Mouse (Mus musculus): ENCODE measurements around the gene Ube2t. TPM values are rescaled to one million over a fixed set of nuclear protein-coding genes. Genes with fewer than 3 reads are reported as not detected.

Ube2t gene
- polyA plus RNA-seq, 1 experiment: 99.6 TPM

- no peaks in the 10 kb centered on the region for H3K27me3 ChIP-seq (ENCODE audit: control insufficient read depth, insufficient read depth, low read length, poor library complexity, severe bottlenecking)
- H3K9me3 ChIP-seq (replicated peaks; ENCODE audit: control insufficient read depth, insufficient read depth, low read length, poor library complexity, severe bottlenecking): no peaks in the 10 kb centered on the region
- H3K4me3 ChIP-seq (ENCODE audit: low read depth, low read length): no peak overlapping the region
- TF ChIP-seq EP300 (IDR thresholded peaks at IDR 0.05; ENCODE audit: insufficient read depth, low read depth, low read length): no peak
- TF ChIP-seq POLR2A (IDR thresholded peaks at IDR 0.05; ENCODE audit: insufficient read depth, low read length): no peak
- TF ChIP-seq CTCF (IDR thresholded peaks at IDR 0.05; ENCODE audit: low read depth, low read length): no peak
- H3K36me3 ChIP-seq (ENCODE audit: control insufficient read depth, insufficient read depth, low read length, poor library complexity, severe bottlenecking): no peaks in the 10 kb centered on the region
- H3K4me1 ChIP-seq (ENCODE audit: control insufficient read depth, insufficient read depth, low read length): no peaks in the 10 kb centered on the region
- no peak overlapping the region for H3K27ac ChIP-seq (ENCODE audit: insufficient read depth, low read length)
- H3K9ac ChIP-seq (ENCODE audit: low read depth, poor library complexity, severe bottlenecking): no peak overlapping the region
These were observed 47.5 kb downstream of the Ube2t start for GRCm38 (mm10) chr1:135009833-135010232.

DNA sequence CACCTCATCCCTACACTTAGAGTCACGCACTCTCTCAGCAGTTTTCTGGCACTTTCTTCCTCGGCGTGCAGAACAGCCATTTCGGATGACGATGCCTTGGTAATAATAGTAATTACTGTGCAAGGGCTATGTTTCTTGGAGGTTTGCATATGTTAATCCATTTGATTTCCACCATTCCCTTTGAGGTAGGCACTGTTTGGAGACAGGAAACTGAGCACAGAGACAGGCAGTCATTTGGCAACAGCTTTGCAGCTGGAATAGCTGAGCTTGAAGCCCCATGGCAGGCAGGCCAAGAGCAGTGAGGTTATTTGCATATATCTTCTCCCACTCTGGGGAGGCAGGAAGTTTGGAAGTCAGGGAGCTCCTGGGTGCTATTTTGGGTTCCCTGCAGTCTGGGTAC, 49.5 kb downstream of the Ube2t start:
- H3K27me3 ChIP-seq (ENCODE audit: control insufficient read depth, insufficient read depth, low read length, poor library complexity, severe bottlenecking): no peaks in the 10 kb centered on the region
- no peaks in the 10 kb centered on the region for H3K36me3 ChIP-seq (ENCODE audit: control insufficient read depth, insufficient read depth, low read length, poor library complexity, severe bottlenecking)
- no peak overlapping the region for H3K9ac ChIP-seq (ENCODE audit: low read depth, poor library complexity, severe bottlenecking)
- no peak overlapping the region for H3K27ac ChIP-seq (ENCODE audit: insufficient read depth, low read length)
- H3K9me3 ChIP-seq (replicated peaks; ENCODE audit: control insufficient read depth, insufficient read depth, low read length, poor library complexity, severe bottlenecking): no peaks in the 10 kb centered on the region
- no peak overlapping the region for H3K4me3 ChIP-seq (ENCODE audit: low read depth, low read length)
- TF ChIP-seq POLR2A (IDR thresholded peaks at IDR 0.05; ENCODE audit: insufficient read depth, low read length): no peak
- no peak for TF ChIP-seq CTCF (IDR thresholded peaks at IDR 0.05; ENCODE audit: low read depth, low read length)
- no peak for TF ChIP-seq EP300 (IDR thresholded peaks at IDR 0.05; ENCODE audit: insufficient read depth, low read depth, low read length)
- no peaks in the 10 kb centered on the region for H3K4me1 ChIP-seq (ENCODE audit: control insufficient read depth, insufficient read depth, low read length)

DNA sequence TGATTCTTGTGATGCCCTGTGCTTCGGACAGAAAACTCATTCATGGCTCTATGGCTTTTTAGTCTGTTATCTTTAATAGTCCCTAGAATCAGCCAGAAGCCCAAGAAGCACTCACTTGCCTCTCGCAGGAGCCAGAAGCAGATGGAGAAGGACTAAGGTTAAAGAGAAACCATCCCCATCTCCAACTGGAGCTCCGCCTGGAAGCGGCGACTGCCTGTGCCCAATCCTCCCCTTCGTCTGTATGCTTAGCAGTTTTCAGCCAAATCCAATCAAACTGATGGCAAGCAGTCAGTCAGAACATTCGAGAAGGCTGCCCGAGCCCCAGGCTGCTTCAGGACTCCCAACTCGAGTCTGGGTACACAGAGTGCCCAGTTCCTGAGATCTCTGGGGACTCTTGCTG, 50.1 kb downstream of the Ube2t start:
- Histone ChIP-seq H3K4me1 (ENCODE audit: control insufficient read depth, insufficient read depth, low read length) (no peaks in the 10 kb centered on the region), H3K4me3 (ENCODE audit: low read depth, low read length) (no peak overlapping the region), H3K36me3 (ENCODE audit: control insufficient read depth, insufficient read depth, low read length, poor library complexity, severe bottlenecking) (no peaks in the 10 kb centered on the region), H3K27ac (ENCODE audit: insufficient read depth, low read length) (no peak overlapping the region), H3K9ac (ENCODE audit: low read depth, poor library complexity, severe bottlenecking) (no peak overlapping the region), H3K27me3 (ENCODE audit: control insufficient read depth, insufficient read depth, low read length, poor library complexity, severe bottlenecking) (no peaks in the 10 kb centered on the region), H3K9me3 (replicated peaks; ENCODE audit: control insufficient read depth, insufficient read depth, low read length, poor library complexity, severe bottlenecking) (no peaks in the 10 kb centered on the region)
- TF ChIP-seq EP300 (IDR thresholded peaks at IDR 0.05; ENCODE audit: insufficient read depth, low read depth, low read length) (no peak), CTCF (IDR thresholded peaks at IDR 0.05; ENCODE audit: low read depth, low read length) (no peak), POLR2A (IDR thresholded peaks at IDR 0.05; ENCODE audit: insufficient read depth, low read length) (no peak)

DNA sequence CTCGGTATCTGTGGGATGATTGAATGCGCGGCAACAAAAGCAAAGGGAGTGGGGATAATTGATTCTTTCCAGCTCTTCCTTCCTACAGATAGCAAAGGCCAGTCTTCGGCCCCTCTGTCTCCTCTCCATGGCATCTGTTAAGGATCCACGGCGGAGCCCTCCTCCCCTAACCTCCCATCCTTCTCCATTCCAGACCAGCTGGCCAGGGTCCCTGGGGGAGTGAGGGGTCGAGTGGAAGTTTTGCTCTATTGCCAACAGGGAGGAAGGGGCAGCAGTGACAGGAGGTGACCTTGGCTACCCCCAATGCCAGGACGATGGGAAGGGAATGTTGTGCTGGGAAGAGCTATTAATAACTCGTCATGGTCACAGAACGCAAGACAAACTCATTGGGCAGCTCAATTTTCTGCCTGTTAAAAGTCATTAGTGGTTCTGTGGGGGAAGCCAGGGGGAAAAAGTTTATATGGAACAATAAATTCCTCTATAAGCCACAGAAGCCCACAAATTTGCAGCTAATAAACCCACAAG, 52.6 kb downstream of the Ube2t start:
- no peaks in the 10 kb centered on the region for H3K4me1 ChIP-seq (ENCODE audit: control insufficient read depth, insufficient read depth, low read length)
- no peaks in the 10 kb centered on the region for H3K36me3 ChIP-seq (ENCODE audit: control insufficient read depth, insufficient read depth, low read length, poor library complexity, severe bottlenecking)
- H3K27ac ChIP-seq (ENCODE audit: insufficient read depth, low read length): no peak overlapping the region
- no peaks in the 10 kb centered on the region for H3K9me3 ChIP-seq (replicated peaks; ENCODE audit: control insufficient read depth, insufficient read depth, low read length, poor library complexity, severe bottlenecking)
- H3K4me3 ChIP-seq (ENCODE audit: low read depth, low read length): no peak overlapping the region
- no peak for TF ChIP-seq CTCF (IDR thresholded peaks at IDR 0.05; ENCODE audit: low read depth, low read length)
- no peak for TF ChIP-seq EP300 (IDR thresholded peaks at IDR 0.05; ENCODE audit: insufficient read depth, low read depth, low read length)
- no peak for TF ChIP-seq POLR2A (IDR thresholded peaks at IDR 0.05; ENCODE audit: insufficient read depth, low read length)
- H3K9ac ChIP-seq (ENCODE audit: low read depth, poor library complexity, severe bottlenecking): no peak overlapping the region
- H3K27me3 ChIP-seq (ENCODE audit: control insufficient read depth, insufficient read depth, low read length, poor library complexity, severe bottlenecking): no peaks in the 10 kb centered on the region

DNA sequence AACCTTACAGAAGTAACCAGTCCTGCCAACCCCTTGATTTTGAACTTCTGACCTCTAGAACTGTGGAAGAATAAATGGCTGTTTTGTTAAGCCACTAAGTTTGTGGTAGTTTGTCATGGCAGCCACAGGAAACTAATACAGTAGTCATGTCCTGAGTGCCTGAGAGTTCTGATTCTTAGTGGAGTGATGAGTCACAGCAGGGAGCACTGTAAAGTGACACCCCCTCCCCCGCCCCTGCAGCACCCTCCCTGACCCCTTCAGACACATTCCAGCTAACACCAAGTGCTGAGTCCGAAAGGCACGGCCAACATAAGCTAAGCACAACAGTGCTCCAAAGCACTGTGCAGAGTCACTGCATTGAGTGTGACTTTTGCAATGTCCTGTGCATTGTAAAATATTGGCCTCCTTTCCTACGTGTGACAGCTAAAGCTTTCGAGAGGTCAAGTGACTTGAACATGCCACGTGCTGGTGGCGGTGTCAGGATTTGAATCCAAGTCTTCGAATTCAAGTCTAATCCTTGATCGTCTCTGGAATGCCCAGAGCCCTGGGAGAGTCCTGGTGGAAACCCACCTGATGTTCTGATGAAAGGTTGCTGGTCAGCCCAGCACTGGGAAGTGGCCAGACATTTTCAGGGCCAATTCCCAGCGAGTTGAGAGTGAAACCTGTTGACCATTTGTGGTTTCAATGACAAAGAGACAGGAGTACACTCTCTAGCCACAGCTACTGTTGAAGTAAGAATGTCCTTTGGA, 54.7 kb downstream of the Ube2t start:
- no peaks in the 10 kb centered on the region for H3K4me1 ChIP-seq (ENCODE audit: control insufficient read depth, insufficient read depth, low read length)
- TF ChIP-seq EP300 (IDR thresholded peaks at IDR 0.05; ENCODE audit: insufficient read depth, low read depth, low read length) (no peak), CTCF (IDR thresholded peaks at IDR 0.05; ENCODE audit: low read depth, low read length) (no peak), POLR2A (IDR thresholded peaks at IDR 0.05; ENCODE audit: insufficient read depth, low read length) (no peak)
- H3K36me3 ChIP-seq (ENCODE audit: control insufficient read depth, insufficient read depth, low read length, poor library complexity, severe bottlenecking): no peaks in the 10 kb centered on the region
- H3K27ac ChIP-seq (ENCODE audit: insufficient read depth, low read length): no peak overlapping the region
- no peak overlapping the region for H3K9ac ChIP-seq (ENCODE audit: low read depth, poor library complexity, severe bottlenecking)
- H3K9me3 ChIP-seq (replicated peaks; ENCODE audit: control insufficient read depth, insufficient read depth, low read length, poor library complexity, severe bottlenecking): no peaks in the 10 kb centered on the region
- no peak overlapping the region for H3K4me3 ChIP-seq (ENCODE audit: low read depth, low read length)
- no peaks in the 10 kb centered on the region for H3K27me3 ChIP-seq (ENCODE audit: control insufficient read depth, insufficient read depth, low read length, poor library complexity, severe bottlenecking)

- Histone ChIP-seq H3K4me3 (ENCODE audit: low read depth, low read length) (no peak overlapping the region), H3K9ac (ENCODE audit: low read depth, poor library complexity, severe bottlenecking) (no peak overlapping the region), H3K9me3 (replicated peaks; ENCODE audit: control insufficient read depth, insufficient read depth, low read length, poor library complexity, severe bottlenecking) (no peaks in the 10 kb centered on the region), H3K4me1 (ENCODE audit: control insufficient read depth, insufficient read depth, low read length) (no peaks in the 10 kb centered on the region), H3K27me3 (ENCODE audit: control insufficient read depth, insufficient read depth, low read length, poor library complexity, severe bottlenecking) (no peaks in the 10 kb centered on the region), H3K27ac (ENCODE audit: insufficient read depth, low read length) (no peak overlapping the region), H3K36me3 (ENCODE audit: control insufficient read depth, insufficient read depth, low read length, poor library complexity, severe bottlenecking) (no peaks in the 10 kb centered on the region)
- no peak for TF ChIP-seq EP300 (IDR thresholded peaks at IDR 0.05; ENCODE audit: insufficient read depth, low read depth, low read length)
- TF ChIP-seq CTCF (IDR thresholded peaks at IDR 0.05; ENCODE audit: low read depth, low read length): no peak
These were observed 55.3 kb downstream of the Ube2t start for GRCm38 (mm10) chr1:135017656-135018015.
